Mouse (Mus musculus): Measurements from ENCODE around the gene Szrd1. TPM values are rescaled to one million over a fixed set of nuclear protein-coding genes. Genes with fewer than 3 reads are reported as not detected.
"Not testable (repeated sequence)": the region's sequence is repeated elsewhere in the genome, so short reads cannot be mapped to it uniquely, and the experiment has no call there.

Gene Szrd1
- total RNA-seq, 2 experiments from 2014 or later: 38.8 to 43.0 TPM

DNA sequence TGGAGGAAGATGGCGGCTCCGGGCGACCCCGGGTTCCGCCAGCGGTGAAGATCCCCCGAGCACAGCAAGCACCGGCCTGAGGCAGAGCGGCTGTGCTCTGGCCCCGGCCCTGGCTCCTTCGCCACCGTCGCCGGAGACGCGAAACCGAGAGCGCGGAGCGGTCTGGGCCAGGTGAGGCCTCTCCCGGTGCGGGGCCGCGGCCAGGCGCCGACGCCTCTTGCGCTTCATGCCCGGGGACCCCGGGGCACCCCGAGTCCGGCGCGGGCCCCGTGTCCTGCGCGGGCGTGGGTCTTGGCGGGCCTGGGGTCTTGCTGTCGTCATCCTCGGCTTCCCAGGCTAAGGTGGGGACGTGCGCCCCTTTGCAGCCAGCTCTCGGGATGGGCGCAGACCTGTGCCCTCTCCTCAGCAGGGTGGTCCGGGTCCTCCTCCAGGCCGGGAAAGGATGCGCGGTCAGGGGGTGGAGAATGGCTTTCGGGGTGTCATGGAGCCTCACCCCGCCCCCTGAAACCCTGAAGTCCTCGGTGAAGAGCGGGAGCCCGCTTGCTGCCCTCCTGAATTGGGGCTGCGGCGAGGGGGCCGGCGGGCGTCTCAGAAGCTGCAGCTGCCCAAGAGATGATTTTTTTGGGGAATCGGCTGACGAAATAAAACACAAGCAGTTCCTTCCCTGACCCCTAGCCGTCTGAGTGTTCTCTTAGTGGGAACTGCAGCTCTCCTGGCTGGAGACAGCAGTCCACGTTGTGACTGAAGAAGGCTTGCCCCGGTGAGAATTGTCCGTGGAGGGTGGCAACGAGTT is 8.6 kb upstream of the Szrd1 start:
- peak; percentile 50 for ATAC-seq (replicated peaks; ENCODE audit: poor library complexity)

DNA sequence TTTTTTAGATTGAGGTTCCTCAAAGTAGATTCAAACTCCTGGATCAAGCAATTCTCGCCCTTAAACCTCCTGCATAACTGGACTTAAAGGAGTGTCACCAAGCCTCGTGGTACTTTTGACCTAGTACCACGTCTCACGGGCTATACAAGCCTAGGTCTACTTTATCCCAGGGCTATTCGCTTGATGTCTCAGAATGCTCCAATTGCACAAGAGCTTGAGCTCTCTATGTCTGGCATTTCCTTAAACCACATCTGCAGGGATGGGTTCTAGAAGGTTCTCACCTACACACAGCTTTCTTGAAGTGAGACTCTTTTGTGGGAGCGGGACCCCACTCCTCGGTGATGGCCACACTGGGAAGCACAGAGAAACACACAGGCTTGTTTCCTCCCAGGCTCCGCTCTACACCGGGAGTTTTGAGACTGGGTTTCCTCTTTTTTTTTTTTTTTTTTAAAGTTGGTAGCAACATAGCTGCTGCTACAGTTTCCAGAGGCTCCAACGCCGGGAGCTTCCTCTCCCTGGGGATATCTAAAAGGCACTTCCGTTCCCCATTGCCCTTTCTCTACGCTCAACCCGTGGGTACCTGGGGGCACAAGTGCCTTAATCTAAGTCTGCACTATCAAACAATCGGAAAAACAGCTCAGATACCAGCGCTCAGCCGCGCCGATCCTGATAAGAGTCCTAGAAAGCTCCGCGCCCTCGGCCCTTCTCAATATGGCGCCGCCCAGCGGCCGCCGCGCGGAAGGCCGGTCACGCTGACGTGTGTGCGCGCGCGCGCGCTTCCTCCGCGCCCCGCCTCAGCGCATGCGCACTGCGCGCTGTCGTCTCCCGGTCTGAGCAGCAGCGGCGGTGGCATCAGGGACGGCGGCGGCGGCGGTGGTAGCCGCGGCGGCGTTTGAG is 7.8 kb upstream of the Szrd1 start, which contains the start of gene Fbxo42:
Gene Fbxo42 (plus strand): TSS at position 802 of the 897 bp plus-strand sequence.
- ATAC-seq (replicated peaks; ENCODE audit: poor library complexity): peak; percentile 76

DNA sequence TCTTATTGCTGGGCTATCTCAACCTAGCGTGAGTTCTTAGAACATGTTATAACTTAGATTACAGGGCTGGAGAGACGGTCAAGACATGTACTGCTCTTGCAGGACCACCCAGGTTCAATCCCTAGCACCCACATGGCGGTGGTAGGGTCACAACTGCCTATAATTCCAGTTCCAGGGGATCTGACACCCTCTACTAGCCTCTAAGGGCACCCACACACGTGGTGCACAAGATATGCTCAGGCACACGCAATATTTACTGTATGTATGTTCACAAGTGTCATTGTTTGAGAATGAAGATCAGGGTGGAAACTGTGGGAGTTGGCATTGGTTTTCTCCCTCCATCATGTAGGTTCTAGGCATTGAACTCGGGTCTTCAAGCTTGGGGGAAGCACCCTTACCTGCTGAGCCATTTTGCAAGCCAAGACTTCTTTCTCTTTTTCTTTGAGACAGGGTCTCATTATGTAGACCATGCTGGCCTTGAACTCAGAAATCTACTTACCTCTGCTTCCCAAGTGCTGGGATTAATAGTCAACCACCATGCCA is 7.0 kb upstream of the Szrd1 start:
- no peak for ATAC-seq (replicated peaks; ENCODE audit: poor library complexity)

DNA sequence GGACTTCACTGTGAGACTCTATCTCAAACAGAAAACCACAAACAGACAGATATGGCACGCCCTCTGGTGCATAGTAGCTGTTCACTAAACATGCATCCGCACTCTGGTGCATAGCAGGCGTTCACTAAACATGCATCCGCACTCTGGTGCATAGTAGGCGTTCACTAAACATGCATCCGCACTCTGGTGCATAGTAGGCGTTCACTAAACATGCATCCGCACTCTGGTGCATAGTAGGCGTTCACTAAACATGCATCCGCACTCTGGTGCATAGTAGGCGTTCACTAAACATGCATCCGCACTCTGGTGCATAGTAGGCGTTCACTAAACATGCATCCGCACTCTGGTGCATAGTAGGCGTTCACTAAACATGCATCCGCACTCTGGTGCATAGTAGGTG is 5.5 kb upstream of the Szrd1 start:
- not testable (repeated sequence) for ATAC-seq (replicated peaks; ENCODE audit: poor library complexity)

DNA sequence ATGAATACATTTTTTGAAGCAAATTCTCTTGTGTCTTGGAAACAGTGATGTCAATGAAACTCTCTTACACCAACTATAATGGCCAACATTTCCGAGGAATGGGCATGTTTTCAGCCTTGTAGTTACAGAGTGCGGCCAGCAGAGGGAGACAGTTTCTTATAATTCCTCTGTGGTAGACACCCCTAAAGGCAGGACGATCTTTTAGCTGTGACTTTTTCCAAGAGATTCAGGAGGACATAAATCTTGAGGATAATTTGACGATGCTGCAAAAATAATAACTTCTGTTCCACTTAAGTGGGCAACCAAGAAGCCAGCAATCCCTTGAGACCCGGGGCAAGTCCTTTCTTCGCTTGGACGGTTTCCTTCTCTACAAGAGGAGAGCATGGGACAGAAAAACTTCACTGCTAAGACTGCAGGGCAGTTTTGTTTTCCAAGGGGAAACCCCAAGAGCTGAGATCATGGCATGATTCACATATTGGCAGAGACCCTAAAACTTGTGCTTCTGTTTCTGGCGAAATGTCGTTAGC is 2.8 kb upstream of the Szrd1 start:
- peak; percentile 44 for ATAC-seq (replicated peaks; ENCODE audit: poor library complexity)

DNA sequence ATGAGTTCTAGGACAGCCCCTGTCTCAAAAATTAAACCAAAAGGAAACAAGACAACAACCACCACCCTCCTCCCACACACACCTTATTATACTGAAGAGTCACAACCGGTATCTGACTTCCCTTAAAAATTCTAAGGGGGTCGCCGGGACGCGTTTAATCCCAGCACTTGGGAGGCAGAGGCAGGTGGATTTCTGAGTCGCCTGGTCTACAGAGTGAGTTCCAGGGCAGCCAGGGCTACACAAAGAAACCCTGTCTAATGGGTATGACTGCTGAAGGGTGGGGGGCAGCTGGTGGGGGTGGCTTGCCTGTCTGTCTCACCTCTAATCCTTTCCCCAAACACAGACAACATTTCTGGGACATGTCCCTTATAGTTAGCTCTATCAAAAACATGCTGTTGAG is 1.4 kb upstream of the Szrd1 start:
- ATAC-seq (replicated peaks; ENCODE audit: poor library complexity): no peak

DNA sequence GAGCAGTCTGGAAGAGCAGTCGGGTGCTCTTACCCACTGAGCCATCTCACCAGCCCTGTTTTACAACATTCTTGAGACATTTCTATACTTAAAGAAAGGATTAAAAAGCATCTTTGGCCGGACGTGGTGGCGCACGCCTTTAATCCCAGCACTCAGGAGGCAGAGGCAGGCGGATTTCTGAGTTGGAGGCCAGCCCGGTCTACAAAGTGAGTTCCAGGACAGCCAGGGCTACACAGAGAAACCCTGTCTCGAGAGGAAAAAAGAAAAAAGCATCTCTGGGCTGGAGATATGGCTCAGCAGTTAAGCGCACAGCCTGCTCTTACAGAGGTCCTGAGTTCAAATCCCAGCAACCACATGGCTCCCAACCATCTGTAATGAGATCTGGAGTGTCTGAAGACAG is 779 bp upstream of the Szrd1 start:
- not testable (repeated sequence) for ATAC-seq (replicated peaks; ENCODE audit: poor library complexity)

DNA sequence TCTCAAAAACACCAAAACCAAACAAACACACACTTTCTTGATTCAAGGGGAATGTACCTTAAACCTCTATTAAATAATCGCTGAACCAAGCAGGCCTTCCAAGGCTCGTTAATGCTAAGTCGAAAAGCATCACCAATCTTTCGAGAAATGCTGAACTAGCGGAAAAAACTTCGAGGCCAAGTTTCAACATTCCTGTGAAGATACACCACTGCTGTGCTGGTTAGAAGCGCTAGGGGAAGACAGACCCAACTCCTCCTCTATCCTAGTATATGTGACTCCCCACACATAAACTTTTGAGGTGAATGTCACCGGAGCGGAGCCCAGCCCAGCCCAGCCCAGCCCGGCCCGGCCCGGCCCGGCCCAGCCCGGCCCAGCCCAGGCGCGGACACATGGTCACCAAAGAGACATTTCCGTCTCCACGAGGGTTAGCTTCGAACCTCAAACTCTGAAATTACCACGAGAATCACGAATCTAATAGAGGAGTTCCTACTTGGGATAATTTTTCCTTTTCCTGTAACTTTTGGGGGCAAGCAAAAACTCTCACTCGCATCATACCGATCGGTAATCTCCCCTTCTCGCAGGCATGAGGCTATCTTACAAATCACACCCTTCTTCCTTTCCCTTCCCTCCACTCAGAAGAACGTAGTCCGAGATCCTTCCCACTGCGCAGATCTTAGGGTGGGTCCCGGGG is 1.0 kb downstream of the Szrd1 start:
- peak; percentile 14; the same call in 1 of the 2 replicates for ATAC-seq (replicated peaks; ENCODE audit: poor library complexity)

DNA sequence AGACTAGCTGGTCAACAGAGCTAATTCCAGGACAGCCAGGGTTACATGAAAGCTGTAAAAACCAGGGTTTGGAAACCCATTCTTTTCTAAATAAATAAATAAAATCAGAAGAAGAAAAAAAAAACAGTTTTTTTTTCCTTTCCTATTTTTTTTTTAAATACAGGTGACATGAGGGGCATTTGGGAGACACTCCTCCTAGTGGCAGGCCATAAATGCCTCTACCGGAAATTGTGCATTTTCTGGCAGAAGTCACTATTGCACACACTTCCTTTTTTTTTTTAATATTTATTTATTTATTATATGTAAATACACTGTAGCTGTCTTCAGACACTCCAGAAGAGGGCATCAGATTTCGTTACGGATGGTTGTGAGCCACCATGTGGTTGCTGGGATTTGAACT is 1.8 kb downstream of the Szrd1 start:
- ATAC-seq (replicated peaks; ENCODE audit: poor library complexity): not testable (repeated sequence)

DNA sequence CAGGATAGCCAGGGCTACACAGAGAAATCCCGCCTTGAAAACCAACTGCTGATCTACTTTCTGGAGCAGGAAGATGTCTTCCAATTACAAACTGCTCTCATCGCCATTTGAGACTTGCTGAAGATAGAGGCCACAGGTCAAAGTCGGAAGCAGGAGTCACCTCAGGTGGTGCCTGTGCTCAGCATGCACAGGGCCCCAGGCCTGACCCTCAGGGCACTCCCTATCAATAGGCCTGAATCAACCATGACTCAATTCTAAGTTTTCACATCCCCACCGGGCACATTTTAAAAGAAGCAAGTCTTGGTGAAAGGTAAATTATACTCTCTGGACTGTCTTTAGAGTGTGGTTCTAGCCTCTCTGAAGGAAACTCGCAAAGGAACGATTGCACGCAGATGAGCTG is 3.4 kb downstream of the Szrd1 start:
- ATAC-seq (replicated peaks; ENCODE audit: poor library complexity): no peak

DNA sequence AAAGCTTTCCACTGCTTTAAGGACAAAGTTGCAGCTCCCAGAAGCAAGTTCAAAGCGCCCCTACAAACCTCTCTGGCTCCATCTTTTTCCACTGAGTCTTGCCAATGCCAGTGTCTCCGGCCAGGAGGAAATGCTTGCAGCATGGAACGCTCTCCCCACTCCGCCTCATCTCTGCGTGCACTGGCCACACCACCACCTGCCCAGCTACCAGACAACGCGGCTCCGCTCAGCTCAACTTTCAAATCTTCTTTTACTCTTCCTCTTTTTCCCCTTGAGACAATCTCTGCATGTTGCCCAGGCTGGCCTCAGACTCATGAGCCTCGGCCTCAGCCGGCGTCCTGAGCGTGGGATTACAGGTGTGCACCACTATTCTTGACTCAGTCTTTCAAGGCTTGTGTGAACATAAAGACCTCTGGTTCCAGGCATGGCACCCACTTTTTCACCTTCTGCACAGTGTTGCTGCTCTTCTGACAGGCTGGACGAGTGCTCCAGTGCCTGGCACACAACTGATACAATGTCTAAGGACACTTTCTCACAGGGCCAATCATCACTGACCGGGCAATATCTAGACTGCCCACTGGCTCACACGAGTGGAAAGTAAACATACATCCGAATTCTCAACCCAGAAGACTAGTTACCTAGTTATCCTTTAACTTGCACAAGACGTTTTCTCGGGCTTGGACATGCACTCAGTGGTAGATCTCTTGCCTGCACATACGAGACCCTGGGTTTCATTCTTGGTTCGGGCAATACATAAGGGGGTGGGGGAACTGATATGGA is 4.6 kb downstream of the Szrd1 start:
- ATAC-seq (replicated peaks; ENCODE audit: poor library complexity): 0 out of 2 replicates have a peak, but pooled peaks have one; percentile 7

DNA sequence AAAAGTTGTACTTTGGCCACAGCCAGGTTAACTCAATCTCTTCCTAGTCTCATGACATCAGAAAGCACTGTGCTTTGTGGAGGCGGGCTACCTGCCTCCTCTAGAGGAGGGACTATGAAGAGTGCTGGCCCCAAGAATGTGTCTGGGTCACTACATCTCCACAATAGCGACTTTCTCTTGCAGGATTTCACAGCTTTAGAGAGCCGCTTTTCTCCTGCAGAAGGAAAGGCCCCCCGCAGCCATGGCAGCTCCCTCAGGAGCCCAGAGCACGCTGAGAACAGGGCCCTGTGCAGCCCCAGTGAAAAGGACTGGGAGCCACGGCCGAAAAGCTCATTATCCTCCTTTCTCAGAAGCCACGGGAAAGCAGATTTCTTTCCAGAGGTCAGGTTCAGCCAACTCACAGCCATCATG is 5.5 kb downstream of the Szrd1 start:
- no peak for ATAC-seq (replicated peaks; ENCODE audit: poor library complexity)

DNA sequence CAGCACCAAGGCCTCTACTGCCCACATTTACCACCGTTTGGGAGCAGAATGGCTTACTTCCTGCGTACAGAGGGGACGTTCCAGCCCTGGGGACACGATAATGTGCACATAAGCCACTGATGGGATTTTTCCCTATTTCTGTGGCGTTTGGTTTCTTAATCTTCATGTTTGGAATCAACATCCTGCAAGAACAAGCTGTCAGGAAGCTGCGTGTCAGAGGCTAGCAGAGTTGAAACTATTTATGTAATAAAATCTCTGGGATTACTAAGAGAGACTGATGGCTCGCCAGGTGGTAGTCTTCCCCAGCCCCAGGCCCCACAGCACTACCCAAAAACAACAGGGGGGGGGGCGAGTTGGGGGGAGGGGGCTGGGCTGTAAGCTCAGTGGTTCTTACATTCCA is 6.3 kb downstream of the Szrd1 start:
- ATAC-seq (replicated peaks; ENCODE audit: poor library complexity): no peak

DNA sequence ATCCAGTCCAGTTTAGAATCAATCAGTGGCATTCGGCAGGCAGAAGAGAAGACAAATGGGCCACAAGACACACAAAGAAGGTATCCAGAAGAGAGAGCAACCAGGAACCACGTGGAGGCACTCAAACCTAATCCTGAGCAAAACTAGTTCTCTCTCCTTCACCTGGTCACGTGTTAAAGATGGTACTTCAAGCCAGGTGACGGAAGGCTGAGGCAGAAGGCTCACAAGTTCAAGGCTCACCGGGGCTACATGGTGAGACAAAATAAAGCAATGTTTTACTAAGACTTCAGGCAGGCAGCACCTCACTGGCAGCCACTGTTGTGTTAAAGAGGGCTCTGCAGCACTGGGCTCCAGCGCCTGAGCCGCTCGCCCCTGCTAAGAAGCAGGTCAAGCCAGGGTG is 7.4 kb downstream of the Szrd1 start:
- no peak for ATAC-seq (replicated peaks; ENCODE audit: poor library complexity)

DNA sequence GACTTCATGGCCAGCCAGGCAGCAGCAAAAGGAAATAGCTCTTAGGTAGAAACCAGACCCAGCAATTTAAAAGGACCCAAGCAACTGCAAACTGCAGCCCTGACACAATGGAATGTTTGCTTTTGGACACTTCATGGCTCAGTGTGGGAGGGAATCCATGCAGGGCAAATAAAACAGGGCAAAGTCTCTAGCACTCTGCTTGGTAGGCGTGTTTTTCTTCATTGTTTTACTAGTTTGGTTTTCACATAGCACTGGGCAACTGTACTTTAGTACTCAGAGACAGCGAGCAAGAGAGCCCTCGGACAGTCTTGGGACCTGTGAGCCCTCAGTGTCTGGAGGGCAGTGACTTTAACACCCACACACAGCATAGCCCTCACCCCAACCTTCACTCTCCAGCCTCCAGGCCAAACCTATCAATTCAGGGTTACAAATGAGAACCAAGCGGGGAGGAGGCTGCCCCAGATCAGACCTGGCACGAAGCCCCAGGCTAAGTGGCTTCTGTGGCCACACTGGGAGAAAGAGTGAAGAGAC is 8.0 kb downstream of the Szrd1 start:
- ATAC-seq (replicated peaks; ENCODE audit: poor library complexity): no peak

DNA sequence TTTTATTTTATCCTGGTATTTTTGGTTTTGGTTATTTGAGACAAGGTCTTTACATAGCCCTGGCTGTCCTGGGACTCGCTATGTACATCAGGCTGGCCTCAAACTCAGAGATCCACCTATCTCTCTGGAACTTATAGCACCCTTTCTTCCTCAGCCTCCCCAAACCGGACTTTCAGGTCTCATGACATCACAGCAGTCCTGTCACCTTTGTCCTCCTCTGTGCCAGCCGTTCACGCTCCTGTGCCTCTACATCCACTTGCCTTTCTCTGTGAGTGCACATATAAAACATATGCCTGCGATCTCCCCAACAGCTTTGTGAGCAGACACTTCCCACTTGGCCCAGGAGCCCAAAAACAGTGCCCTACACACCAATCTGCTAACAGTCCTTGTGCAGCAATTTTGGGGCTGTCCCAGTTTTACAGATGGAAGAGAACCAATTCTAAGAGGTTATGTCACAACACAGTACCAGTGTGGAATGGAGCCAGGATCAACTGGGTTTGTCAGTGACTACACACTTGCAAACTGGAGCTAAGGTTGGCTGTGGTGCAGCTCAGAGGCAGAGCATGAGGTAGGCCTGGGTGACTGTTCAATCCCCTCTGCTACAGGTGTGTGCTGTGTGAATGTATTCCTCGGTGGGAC is 8.8 kb downstream of the Szrd1 start:
- no peak for ATAC-seq (replicated peaks; ENCODE audit: poor library complexity)

DNA sequence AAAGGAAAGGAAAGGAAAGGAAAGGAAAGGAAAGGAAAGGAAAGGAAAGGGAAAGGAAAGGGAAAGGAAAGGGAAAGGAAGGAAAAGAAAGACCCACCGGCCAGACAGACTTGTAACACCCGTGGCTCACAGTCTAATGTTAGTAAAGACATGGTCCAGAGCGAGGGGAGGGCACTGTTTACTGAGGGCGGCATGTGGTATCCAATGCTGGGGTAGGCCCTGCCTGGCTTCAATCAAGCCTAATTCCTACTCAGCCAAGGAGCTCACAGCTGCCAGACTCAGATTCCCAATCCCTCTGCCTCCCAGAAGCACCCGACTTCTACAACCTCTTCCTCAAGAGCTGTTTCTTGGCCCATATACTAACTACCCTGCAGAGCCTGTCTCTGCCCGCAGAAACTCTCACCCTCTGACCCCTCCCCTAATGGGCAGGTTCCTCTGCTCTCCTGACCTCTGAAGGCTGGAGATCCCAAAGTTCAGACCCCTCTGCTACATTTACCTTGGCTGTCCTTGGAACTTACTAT is 10.3 kb downstream of the Szrd1 start:
- 0 out of 2 replicates have a peak, but pooled peaks have one; percentile 29 for ATAC-seq (replicated peaks; ENCODE audit: poor library complexity)

DNA sequence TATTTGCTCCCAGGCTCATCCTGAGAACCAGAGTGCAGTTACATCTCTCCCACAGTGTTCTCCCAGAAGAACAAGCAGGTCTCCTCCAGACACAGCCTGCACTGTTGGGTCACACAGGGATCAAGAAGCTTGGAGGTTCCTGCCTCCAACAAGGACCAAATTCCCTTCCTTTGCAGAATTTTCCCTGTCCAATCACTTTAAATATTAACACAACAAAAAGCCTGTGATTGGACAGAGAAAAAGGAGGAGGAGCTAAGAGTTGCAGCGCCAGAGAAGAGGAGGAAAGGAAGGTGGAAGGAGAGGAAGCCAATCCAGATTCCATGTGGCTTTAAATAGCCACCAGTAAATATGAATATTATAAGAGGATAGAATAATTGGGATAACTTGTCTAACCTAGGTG is 16.5 kb downstream of the Szrd1 start:
- no peak for ATAC-seq (replicated peaks; ENCODE audit: poor library complexity)

DNA sequence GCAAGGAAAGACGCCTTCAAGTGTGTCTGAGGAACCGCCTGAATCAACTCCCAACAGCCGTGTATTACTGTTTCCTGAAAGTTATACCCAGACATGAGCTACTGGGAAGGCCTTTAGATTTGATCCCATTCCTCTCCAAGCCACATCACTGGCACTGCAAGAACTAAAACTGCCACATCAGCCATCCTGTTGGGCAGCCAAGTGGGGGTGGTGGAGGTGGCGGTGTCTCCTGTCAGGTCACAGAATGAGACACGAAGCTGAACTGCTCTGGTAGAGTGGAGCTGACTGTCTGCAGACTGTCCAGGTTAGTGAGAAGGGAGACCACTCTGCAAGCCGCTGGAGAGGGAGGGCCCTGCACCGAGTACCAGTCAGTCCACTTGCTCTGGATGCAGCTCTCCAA is 16.9 kb downstream of the Szrd1 start:
- ATAC-seq (replicated peaks; ENCODE audit: poor library complexity): no peak

All from megakaryocyte progenitor cell, adult 5-6 weeks (primary cell).